25 mouse cellular contexts compared by ENCODE assay signal in the genomic region with DNA sequence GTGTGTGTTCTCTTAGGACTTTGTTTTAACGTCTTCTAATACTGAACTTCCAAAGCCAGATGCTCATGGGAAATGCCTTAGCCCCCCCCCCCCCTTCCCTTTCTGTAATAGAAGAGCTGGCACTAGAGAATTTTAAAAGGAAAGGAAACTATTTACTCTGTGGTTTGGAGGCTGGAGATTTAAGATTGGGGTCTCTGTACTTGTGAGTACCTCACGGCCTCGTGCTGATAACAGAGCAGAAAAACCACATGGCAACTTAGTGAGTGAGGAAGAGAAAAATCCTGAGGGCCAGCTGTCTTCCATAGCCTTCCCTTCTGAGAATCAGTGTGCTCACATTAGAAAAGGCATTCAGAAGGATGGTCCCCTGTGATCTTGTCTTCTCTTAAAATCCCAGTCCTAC.
DNase-seq lines count a peak whose midpoint lies in the region; ATAC-seq and TF ChIP-seq lines count a peak whose summit lies in the region.
"Had no signal": no experiment of that assay in that cellular context is flagged by ENCODE, and none has a peak within 500 bp of the region (broad histone marks: within the 10 kb centered on the region; RNA-seq: fewer than 3 reads in every experiment).

No protein-coding gene starts in this region.

- H3K9me3 ChIP-seq in lung, embryonic 14.5 days (ENCODE audit: low read depth, low read length): no peaks in the 10 kb centered on the region
- H3K9me3 ChIP-seq: embryonic facial prominence, embryonic 12.5 days; embryonic facial prominence, embryonic 15.5 days; G1E; hindbrain, embryonic 10.5 days; hindbrain, embryonic 13.5 days; intestine, embryonic 15.5 days had no signal

- no peaks in the 10 kb centered on the region for H3K27me3 ChIP-seq in lung, embryonic 14.5 days (ENCODE audit: insufficient read depth, low read length)
- H3K27me3 ChIP-seq: CH12.LX; embryonic facial prominence, embryonic 12.5 days; embryonic facial prominence, embryonic 15.5 days; hindbrain, embryonic 13.5 days; intestine, embryonic 15.5 days had no signal

- no peak overlapping the region for H3K9ac ChIP-seq in lung, embryonic 14.5 days
- H3K9ac ChIP-seq: embryonic facial prominence, embryonic 12.5 days; embryonic facial prominence, embryonic 15.5 days; forebrain, postnatal 0 days; hindbrain, embryonic 13.5 days; intestine, embryonic 15.5 days had no signal

- H3K4me3 ChIP-seq in lung, embryonic 14.5 days (ENCODE audit: low read depth, low read length): no peak overlapping the region
- H3K4me3 ChIP-seq: embryonic facial prominence, embryonic 12.5 days; embryonic facial prominence, embryonic 15.5 days; gastrocnemius, adult 2 months; hindbrain, embryonic 10.5 days; hindbrain, embryonic 13.5 days; intestine, embryonic 15.5 days had no signal

- H3K36me3 ChIP-seq in lung, embryonic 14.5 days (ENCODE audit: insufficient read depth): no peaks in the 10 kb centered on the region
- H3K36me3 ChIP-seq: embryonic facial prominence, embryonic 12.5 days; embryonic facial prominence, embryonic 15.5 days; G1E; hindbrain, embryonic 10.5 days; hindbrain, embryonic 13.5 days; intestine, embryonic 15.5 days had no signal

- no peaks in the 10 kb centered on the region for H3K4me1 ChIP-seq in lung, embryonic 14.5 days (ENCODE audit: insufficient read depth)
- H3K4me1 ChIP-seq: embryonic facial prominence, embryonic 12.5 days; embryonic facial prominence, embryonic 15.5 days; hindbrain, embryonic 10.5 days; hindbrain, embryonic 13.5 days; intestine, embryonic 15.5 days had no signal

- ATAC-seq in lung, embryonic 14.5 days (ENCODE audit: insufficient read depth): no peak
- ATAC-seq in megakaryocyte progenitor cell, adult 5-6 weeks (replicated peaks; ENCODE audit: poor library complexity): peak; percentile 73
- ATAC-seq: activated CD4-positive, CD25-positive, alpha-beta regulatory T cell, adult 4 months; forebrain, embryonic 14.5 days; forebrain, postnatal 0 days; hindbrain, embryonic 16.5 days; intestine, embryonic 15.5 days had no signal

- WGBS in lung, embryonic 14.5 days: 38% methylated on average over 3 of the region's 3 CpGs

- no peak for TF ChIP-seq CTCF in lung, embryonic 14.5 days (IDR thresholded peaks at IDR 0.05; ENCODE audit: low read depth)

- H3K27ac ChIP-seq in lung, embryonic 14.5 days (ENCODE audit: low read depth): no peak overlapping the region
- H3K27ac ChIP-seq: embryonic facial prominence, embryonic 12.5 days; embryonic facial prominence, embryonic 15.5 days; gastrocnemius, adult 2 months; hindbrain, embryonic 10.5 days; hindbrain, embryonic 13.5 days; intestine, embryonic 15.5 days had no signal

- no peak overlapping the region for H3K4me2 ChIP-seq in lung, embryonic 14.5 days
- H3K4me2 ChIP-seq: embryonic facial prominence, embryonic 12.5 days; embryonic facial prominence, embryonic 15.5 days; heart, embryonic 11.5 days; hindbrain, embryonic 13.5 days; intestine, embryonic 15.5 days had no signal

- DNase-seq in lung, embryonic 14.5 days: peak; percentile 15
- no peak for DNase-seq in lung, postnatal 4 days
- peak; percentile 73 for DNase-seq in MEL-GATA-1-ER (ENCODE audit: extremely low read depth, low read depth)
- no peak for DNase-seq in yolk sac, embryonic 10.5 days (ENCODE audit: low spot score)
- DNase-seq in adrenal gland, adult (ENCODE audit: inconsistent age in 2 of 2, low spot score in 1 of 2): no peak
- DNase-seq: adrenal gland, postnatal 10 days; adrenal gland, postnatal 36 days; cerebellum, adult 18-20 months; cerebellum, adult 9-10 months; cerebellum, postnatal 14 days; forebrain, postnatal 0 days; gastrocnemius, adult 2 months; gastrocnemius, postnatal 25 days had no signal

Comparison
In these comparisons a context has a peak if more than half of its experiments do, and no peak if none do; other contexts are left out.
1. DNase-seq: peak in lung, embryonic 14.5 days (single experiment) and MEL-GATA-1-ER (single experiment); none in lung, postnatal 4 days (0 of 2), yolk sac, embryonic 10.5 days (single experiment) and adrenal gland, adult (0 of 2).